Mouse (Mus musculus) ES-Bruce4 (cell line): ENCODE results near the gene Tnrc6a.

ENCODE experiments used
- CTCF ChIP-seq: IDR thresholded peaks from one replicate; pipeline ENCODE4 v1.8.1; 2011; ENCODE audit warnings: low read depth, low read length
- EP300 ChIP-seq: IDR thresholded peaks from 2 replicates; pipeline ENCODE4 v1.6.1; 2011; ENCODE audit warnings: low read depth, low read length; ENCODE audit not compliant: insufficient read depth

DNA sequence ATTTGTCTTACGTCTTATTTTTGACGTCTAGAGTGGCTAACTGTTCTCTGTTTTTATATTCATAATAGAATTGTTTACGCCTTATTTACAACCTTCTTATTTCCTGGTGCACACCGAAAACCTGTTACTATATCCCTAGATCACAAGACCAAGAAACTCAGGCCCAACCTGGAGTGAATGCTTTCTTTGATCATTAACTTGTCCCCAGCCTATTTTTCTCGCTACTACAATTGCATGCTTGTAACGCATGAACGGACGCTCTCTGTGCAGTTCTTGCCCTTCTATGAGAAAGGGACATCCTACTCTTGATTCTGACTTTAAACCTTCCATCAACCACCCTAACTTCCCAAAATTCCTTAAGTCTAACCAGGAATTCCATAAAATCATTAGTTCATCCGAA is 100.4 kb downstream of the Tnrc6a start:
- TF ChIP-seq CTCF (no peak), EP300 (no peak)
